Mouse (Mus musculus): ENCODE results near the gene Cdkn2aipnl.

Gene Cdkn2aipnl

DNA sequence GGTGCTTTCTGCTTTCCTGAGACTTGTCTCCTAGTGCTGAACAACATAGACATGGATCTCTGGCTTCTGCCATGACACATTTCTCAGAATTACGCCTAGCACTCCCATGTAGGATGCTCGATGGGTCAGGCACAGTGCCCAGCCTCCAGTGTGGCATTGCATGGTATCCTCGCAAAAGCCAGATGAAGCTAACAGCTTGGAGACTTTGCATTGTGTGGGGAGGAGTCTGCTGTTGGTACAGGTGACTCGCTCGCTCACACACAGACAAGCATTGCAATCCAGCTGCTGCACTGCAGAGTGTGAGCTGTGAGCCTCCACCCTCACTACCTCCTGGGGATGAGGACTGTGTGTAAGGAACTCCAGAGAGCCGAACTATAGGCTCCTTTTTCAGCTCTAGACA is 21.3 kb upstream of the Cdkn2aipnl start:
- no peak for DNase-seq (ENCODE audit: low spot score)

DNA sequence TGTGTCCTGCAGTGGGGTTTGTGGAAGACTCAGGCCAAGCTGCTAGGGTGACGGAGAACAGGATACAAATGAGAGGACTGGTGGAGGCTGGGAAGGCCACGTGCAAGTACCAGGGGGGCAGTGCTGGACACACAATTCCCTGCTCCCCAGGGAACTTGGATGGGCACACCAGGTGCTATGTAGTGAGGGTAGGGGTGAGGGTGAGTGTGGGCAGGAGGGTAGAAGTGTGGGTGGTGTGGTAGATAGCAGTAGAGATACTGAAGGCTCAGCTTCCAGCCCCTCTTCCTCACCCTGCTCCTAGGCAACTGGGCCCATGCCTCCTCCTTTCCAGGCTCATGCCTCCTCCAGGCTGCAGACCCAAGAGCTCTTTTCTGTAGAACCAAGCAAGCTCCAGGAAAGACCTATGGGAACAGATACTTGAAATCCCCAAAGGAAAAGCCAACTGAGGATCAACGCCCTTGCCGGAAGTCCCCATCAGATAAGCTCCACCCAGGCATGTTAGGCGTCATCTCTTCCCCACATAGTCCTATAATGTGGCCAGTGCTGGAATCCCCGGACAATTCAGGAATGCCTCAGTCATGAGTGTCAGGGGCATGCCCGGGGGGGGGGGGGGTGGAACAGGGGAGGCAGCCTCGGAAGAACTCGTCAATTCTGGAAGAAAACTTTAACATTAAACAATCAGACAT is 18.2 kb upstream of the Cdkn2aipnl start:
- no peak for DNase-seq (ENCODE audit: low spot score)

- DNase-seq (ENCODE audit: low spot score) = no peak
These were observed 17.5 kb upstream of the Cdkn2aipnl start for GRCm38 (mm10) chr11:51949919-51950318.

- no peak for DNase-seq (ENCODE audit: low spot score)
These were observed 15.5 kb upstream of the Cdkn2aipnl start for GRCm38 (mm10) chr11:51951861-51952420.

- no peak for DNase-seq (ENCODE audit: low spot score)
These were observed 11.3 kb upstream of the Cdkn2aipnl start for GRCm38 (mm10) chr11:51956112-51956511.

DNA sequence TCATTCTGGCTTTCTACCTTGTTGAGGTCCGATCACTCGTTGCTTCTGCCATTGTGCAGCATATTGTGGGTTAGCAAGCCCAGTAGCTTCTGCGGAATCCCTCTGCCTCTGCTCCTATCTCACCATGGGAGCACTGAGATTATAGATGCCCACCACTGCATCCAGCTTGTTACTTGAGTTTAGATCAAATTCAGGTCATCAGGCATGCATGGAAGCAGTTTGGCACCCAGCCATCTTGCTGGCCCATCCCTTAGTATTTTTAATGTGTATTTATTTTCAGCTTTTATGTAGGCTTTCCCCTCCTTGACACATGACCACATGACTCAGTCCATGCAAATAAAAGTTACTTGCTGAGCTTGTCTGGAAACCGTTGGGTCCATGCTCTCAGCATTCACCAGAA is 9.7 kb upstream of the Cdkn2aipnl start:
- DNase-seq (ENCODE audit: low spot score) = no peak

- DNase-seq (ENCODE audit: low spot score) = no peak
These were observed 8.0 kb upstream of the Cdkn2aipnl start for GRCm38 (mm10) chr11:51959511-51959910.

GRCm38 (mm10) chr11:51960061-51960460 is 7.4 kb upstream of the Cdkn2aipnl start:
- no peak for DNase-seq (ENCODE audit: low spot score)

DNA sequence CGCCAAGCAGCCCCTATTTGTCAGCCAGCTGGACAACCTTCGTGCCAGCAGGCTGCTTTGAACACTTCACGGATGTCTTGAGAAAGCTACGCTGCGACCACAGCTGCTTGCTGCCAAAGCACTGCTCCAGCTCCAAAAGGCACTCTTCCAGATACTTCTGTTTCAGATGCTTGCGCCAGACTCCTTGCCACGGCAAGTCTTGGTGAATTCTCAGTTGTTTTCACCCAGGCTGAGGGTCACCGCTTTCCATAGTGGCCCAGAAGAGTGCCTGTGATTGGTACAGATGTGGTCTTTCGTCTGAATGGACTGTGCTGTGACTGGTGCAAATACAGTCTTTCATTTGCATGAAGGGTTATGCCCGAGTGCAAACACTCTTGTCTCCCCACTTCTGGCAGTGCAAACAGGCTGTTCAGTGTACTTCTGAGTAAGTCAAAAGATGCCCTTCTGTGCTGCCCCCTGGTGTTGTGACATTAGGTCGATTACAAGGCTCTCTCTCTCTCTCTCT is 6.4 kb upstream of the Cdkn2aipnl start:
- no peak for DNase-seq (ENCODE audit: low spot score)

- no peak for DNase-seq (ENCODE audit: low spot score)
These were observed 5.7 kb upstream of the Cdkn2aipnl start for GRCm38 (mm10) chr11:51961761-51962160.

DNA sequence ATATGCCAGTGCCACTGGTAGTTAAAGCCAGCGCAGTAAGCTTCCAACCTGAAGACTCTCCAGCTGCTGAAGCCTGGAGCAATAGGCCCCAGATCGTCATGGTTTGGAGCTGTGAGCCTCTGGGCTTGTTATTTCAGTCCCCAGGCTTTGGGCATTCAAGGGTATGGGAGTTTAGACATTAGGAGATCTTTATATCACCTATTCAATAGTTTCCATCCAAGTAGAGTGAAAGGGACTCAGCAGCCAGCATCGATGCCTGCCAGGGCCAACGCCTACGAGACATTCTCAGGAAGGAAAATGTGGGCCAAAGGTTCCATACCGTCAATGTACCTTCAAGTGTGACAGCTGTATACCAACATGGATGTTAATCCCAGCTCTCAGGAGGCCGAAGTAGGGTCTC is 5.2 kb upstream of the Cdkn2aipnl start:
- no peak for DNase-seq (ENCODE audit: low spot score)

DNA sequence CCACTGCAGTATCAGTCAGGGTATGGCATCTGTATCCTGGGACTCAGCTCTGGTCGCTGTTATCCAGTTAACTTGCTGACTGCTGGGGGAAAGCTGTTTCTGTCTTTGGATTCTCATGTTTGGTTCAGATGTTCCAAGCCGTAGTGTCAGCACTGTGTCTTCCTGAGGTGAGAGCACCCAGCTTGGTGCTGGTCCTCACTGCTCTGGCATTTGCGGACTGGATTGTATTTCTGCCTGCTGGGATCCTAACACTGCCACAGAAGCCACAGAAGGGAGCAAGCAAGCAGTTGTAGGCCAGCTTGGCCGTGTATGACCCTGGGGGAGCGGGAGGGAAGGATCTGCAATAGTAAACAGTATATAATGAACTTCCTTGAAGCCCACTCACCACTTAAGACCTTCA is 810 bp upstream of the Cdkn2aipnl start:
- no peak for DNase-seq (ENCODE audit: low spot score)

DNA sequence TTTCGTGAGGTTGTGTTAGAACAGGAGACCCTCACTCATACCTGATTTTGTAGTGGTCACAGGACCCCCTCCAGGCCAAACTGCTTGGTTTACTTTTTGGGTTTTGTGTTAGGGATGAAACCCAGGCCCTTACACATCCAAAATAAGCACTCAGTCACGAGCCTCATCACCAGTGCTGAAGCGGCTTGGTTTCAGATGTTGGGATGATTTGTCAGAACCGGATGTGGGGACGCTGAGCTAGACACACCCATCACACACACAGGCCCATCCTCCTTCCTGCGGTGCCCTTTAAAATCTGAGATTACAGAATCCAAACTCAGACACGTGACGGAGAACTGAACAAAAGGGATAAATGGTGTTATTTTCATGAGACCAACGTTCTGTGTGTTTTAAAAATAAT is 1.4 kb downstream of the Cdkn2aipnl start:
- DNase-seq (ENCODE audit: low spot score) = no peak

DNA sequence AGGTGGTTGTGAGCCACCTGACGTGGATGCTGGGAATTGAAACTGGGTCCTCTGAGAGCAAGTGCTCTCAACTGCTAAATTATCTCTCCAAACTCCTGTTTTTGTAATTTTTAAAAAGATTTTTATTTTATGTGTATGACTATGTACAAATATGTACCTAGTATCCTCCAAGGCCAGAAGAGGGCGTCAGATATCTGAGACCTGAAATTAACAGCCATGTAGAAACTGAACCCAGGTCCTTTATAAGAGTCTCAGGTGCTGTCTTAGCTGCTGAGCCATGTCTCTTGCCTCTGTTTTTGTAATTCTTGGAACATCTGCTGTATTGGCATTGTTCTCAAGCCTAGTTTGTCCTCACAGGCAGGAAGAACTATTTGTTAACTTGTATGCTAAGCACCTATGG is 2.0 kb downstream of the Cdkn2aipnl start:
- no peak for DNase-seq (ENCODE audit: low spot score)

- no peak for DNase-seq (ENCODE audit: low spot score)
These were observed 4.2 kb downstream of the Cdkn2aipnl start for GRCm38 (mm10) chr11:51971644-51972043.

DNA sequence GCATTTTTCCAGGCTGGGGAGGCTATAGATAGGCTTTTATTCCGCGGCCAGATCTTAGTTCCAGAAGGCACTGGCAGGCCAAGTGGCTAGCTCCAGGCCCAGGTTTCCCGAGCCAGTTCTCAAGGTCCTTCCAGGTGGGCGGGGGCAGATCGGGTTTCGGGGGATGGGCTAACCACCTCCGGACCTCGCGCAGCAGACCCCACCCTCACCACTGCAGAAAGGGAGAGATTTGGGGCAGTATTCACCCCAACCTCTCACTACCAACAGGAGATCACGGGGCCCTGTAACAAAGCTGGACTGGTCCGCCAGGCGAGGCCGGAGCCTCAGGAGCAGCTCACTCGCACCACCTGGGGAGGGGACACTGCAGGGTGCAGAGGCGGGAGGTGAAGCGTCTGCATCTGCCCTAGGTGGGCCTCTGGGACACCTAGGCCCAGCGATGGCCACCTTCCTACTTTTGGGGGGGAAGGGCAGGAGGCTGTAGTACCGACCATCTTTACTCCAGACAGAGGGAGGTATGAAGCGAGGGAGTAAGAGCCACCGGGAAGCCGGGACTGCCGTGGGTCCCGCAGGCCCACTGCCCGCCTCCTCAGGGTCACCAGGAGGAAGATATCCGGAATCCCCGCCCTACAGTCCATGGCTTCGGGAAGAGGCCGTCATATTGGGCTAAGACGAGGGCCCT is 32.3 kb downstream of the Cdkn2aipnl start:
- DNase-seq (ENCODE audit: low spot score) = peak; percentile 78

GRCm38 (mm10) chr11:52000290-52000962 is 33.0 kb downstream of the Cdkn2aipnl start, which contains the start of gene Ube2b:
Gene Ube2b, minus strand, starts transcription at chr11:52000762.
- DNase-seq (ENCODE audit: low spot score) = peak; percentile 99

- no peak for DNase-seq (ENCODE audit: low spot score)
These were observed 33.9 kb downstream of the Cdkn2aipnl start for GRCm38 (mm10) chr11:52001341-52001740.

DNA sequence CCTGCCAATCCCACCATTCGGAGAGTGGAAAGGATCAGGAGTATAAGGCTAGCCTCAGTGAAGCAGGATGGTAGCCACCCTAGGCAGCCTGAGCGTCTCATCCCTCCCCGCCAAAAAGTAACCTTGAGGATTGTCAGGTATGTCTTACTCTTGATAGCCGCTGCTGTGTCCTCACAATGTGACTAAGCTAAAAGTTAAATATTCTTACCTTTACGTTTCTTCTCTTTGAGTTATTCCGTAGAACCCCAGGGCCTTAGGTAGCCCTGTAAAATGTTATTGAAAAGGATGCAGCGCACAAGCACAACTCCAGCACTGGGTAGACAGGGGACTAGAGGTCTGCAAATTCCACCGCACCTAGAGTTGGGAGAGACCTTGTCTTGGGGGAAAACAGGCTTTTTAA is 34.4 kb downstream of the Cdkn2aipnl start:
- no peak for DNase-seq (ENCODE audit: low spot score)

DNA sequence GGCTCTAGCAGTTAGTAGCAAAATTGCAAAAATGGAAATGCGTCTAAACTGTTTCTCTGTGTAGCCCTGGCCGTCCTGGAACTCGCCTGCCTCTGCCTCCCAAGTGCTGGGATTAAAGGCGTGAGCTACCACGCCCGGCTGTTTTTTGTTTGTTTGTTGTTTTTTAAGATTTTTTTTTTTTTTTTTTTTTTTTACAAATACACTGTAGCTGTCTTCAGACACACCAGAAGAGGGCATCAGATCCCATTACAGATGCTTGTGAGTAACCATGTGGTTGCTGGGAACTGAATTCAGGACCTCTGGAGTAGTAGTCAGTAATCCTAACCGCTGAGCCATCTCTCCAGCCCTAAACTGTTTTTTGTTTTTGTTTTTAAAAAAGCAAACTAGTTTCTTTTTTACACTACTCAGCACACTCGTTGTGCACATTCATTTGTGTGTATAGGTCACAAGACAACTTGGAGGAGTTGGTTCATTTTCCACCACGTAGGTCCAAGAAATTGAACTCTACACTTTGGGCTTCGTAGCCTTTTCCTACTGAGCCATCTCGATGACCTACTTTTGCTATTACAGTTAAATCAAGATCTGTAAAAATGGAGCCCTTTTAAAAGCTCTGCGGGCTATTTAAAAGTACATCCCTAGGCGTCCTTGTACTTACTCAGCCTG is 35.5 kb downstream of the Cdkn2aipnl start:
- DNase-seq (ENCODE audit: low spot score) = no peak

GRCm38 (mm10) chr11:52003505-52003771 is 36.0 kb downstream of the Cdkn2aipnl start:
- DNase-seq (ENCODE audit: low spot score) = no peak

DNA sequence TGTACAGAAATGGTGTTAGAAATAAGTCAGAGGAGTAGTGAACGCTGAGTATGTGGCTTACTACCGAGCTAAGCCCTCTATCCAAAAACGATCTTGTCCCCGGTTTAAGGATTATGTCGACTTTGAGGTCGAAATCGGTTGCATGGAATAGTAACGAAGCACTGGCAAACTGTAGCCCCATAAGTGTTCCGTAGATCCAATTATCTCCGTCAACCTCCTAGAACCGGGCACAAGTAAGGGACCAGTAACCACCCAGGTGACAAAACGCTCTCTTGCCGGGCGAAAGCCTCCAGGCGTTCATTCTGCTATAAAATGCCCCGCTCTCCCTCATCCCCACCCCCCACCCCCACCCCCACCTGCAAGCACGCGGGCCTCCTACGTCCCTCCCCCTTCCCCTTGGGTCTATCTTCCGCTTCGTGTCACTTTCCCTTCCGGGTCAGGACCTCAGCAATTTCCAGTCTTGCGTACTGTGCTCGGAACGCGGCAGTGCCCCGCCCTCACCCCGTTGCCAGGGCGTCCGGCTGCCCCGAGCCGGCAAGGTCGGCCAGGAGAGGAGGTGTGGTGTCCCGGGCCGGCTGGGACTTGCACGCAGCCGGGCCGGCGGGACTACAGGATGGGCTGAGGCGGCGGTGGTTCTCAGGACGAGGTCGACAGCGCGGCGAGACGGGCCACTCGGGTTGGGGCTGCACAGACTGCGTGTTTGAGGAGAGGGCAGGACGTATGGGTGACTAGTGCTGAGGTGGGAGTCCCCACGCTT is 36.5 kb downstream of the Cdkn2aipnl start, which contains the start of gene Cdkl3:
Cdkl3 (plus strand) TSS at position 450 of the 757 bp plus-strand sequence.
- peak; percentile 98 for DNase-seq (ENCODE audit: low spot score)
